Mouse (Mus musculus) myocyte (in vitro differentiated cells): ENCODE results near the gene Clint1. TPM values are rescaled to one million over a fixed set of nuclear protein-coding genes. Genes with fewer than 3 reads are reported as not detected.
A peak's percentile ranks its signal among the peaks of the same experiment; 100 is the strongest.

ENCODE experiments used
- H3K27me3 ChIP-seq: one replicate; pipeline ENCODE4 v1.6.1; 2011; ENCODE audit not compliant: control insufficient read depth, insufficient read depth, insufficient read length
- H3K36me3 ChIP-seq: one replicate; pipeline ENCODE4 v1.6.1; 2011; ENCODE audit not compliant: control insufficient read depth, insufficient read depth
- H3K4me2 ChIP-seq: one replicate; pipeline ENCODE4 v1.6.1; 2011; ENCODE audit warnings: low read depth, control low read depth
- H3K4me3 ChIP-seq: one replicate; pipeline ENCODE4 v1.5.1; 2011; ENCODE audit warnings: mild to moderate bottlenecking, control low read depth, moderate library complexity
- H3K79me2 ChIP-seq: one replicate; pipeline ENCODE4 v1.6.1; 2011; ENCODE audit not compliant: control insufficient read depth, insufficient read depth
- H3ac ChIP-seq: one replicate; pipeline ENCODE4 v1.6.1; 2011; ENCODE audit not compliant: control insufficient read depth, insufficient read length
- CEBPB ChIP-seq: IDR thresholded peaks from 2 replicates; pipeline ENCODE4 v1.6.1; 2011; ENCODE audit warnings: mild to moderate bottlenecking, moderate library complexity; ENCODE audit not compliant: poor library complexity, insufficient read depth, severe bottlenecking
- E2F4 ChIP-seq: IDR thresholded peaks from one replicate; pipeline ENCODE4 v1.6.1; 2011; ENCODE audit warnings: mild to moderate bottlenecking, control low read depth, moderate library complexity; ENCODE audit not compliant: insufficient read depth
- MAX ChIP-seq: IDR thresholded peaks from one replicate; pipeline ENCODE4 v1.6.1; 2011; ENCODE audit warnings: low read depth, mild to moderate bottlenecking, control low read depth
- MYOD1 ChIP-seq, 3 experiments: IDR thresholded peaks; one replicate each; pipeline ENCODE4 v1.6.1; 2011; ENCODE audit warnings: control low read depth in 2 of 3, low read depth in 2 of 3, mild to moderate bottlenecking in 2 of 3, moderate library complexity in 1 of 3; ENCODE audit not compliant: insufficient read length in 2 of 3, control insufficient read depth in 1 of 3
- MYOG ChIP-seq, 3 experiments: IDR thresholded peaks; one replicate each; pipeline ENCODE4 v1.6.1; 2011; ENCODE audit warnings: control low read depth in 2 of 3, low read depth in 2 of 3, mild to moderate bottlenecking in 2 of 3; ENCODE audit not compliant: insufficient read length in 2 of 3, control insufficient read depth in 1 of 3, insufficient read depth in 1 of 3
- POLR2A ChIP-seq: IDR thresholded peaks from one replicate; pipeline ENCODE4 v1.6.1; 2011; ENCODE audit warnings: low read depth, mild to moderate bottlenecking, control low read depth, moderate library complexity; ENCODE audit not compliant: insufficient read length
- POLR2AphosphoS2 ChIP-seq: IDR thresholded peaks from one replicate; pipeline ENCODE4 v1.6.1; 2011; ENCODE audit warnings: low read depth, control low read depth; ENCODE audit not compliant: insufficient read length
- REST ChIP-seq: IDR thresholded peaks from one replicate; pipeline ENCODE4 v1.6.1; 2011; ENCODE audit warnings: mild to moderate bottlenecking, control low read depth, moderate library complexity; ENCODE audit not compliant: insufficient read depth, insufficient read length
- SRF ChIP-seq: IDR thresholded peaks from one replicate; pipeline ENCODE4 v1.6.1; 2011; ENCODE audit warnings: low read depth; ENCODE audit not compliant: control insufficient read depth, insufficient read length
- TCF12 ChIP-seq: IDR thresholded peaks from one replicate; pipeline ENCODE4 v1.6.1; 2011; ENCODE audit warnings: mild to moderate bottlenecking, control low read depth; ENCODE audit not compliant: poor library complexity, insufficient read depth, severe bottlenecking
- TCF3 ChIP-seq: IDR thresholded peaks from one replicate; pipeline ENCODE4 v1.6.1; 2011; ENCODE audit warnings: low read depth, control low read depth; ENCODE audit not compliant: insufficient read length
- USF1 ChIP-seq: IDR thresholded peaks from one replicate; pipeline ENCODE4 v1.6.1; 2011; ENCODE audit warnings: low read depth, mild to moderate bottlenecking, control low read depth, moderate library complexity
- polyA plus RNA-seq: library from polyadenylated mRNA; unstranded; fragments of >200 nt; fragmentation: generic; extraction: Trizol; gene quantifications from one replicate; pipeline ENCODE4 v1.2.1, GENCODE M21; 2012; ENCODE audit warnings: missing spikeins

Clint1 gene
- polyA plus RNA-seq, 1 experiment, result 32.5 TPM

- Histone ChIP-seq H3K27me3 (no peaks in the 10 kb centered on the region), H3K36me3 (no peaks in the 10 kb centered on the region), H3K79me2 (peaks cover 28% of the 10 kb centered on the region), H3K4me2 (no peak overlapping the region), H3ac (no peak overlapping the region), H3K4me3 (no peak overlapping the region)
- no peak for TF ChIP-seq USF1
- no peak for TF ChIP-seq MYOG (IDR thresholded peaks at IDR 0.05; ENCODE audit: control insufficient read depth in 1 of 3, insufficient read depth in 1 of 3, insufficient read length in 2 of 3, low read depth in 2 of 3)
- TF ChIP-seq REST, result no peak
- TF ChIP-seq E2F4, result no peak
- TF ChIP-seq MYOD1 (IDR thresholded peaks at IDR 0.05; ENCODE audit: control insufficient read depth in 1 of 3, insufficient read length in 2 of 3, low read depth in 2 of 3), result peak in 1 of 3 experiments; percentile 7
- TF ChIP-seq POLR2AphosphoS2, result no peak
- TF ChIP-seq POLR2A, result no peak
- TF ChIP-seq TCF3, result no peak
These were observed 2.0 kb upstream of the Clint1 start for GRCm38 (mm10) chr11:45849859-45850258.

DNA sequence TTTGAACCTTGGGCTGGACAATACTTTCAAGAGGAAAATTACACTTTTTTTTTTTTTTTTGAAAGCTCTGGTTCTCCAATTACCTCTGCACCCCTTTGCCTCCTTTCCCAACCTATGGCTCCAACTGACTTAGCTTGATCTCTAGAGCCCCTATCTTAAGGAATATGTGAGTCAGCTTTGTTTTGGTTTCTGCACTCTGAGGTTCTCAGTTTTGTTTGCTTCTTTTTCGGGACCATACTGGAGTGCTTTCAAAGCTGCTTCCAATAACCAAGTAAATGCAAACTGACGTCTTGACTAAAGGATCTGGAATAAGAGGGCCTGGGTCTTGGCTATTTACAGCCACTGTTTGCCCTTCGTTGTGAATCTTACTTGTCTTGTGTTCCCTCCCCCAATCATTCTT, 1.5 kb upstream of the Clint1 start:
- Histone ChIP-seq H3K79me2 (peaks cover 32% of the 10 kb centered on the region), H3K27me3 (no peaks in the 10 kb centered on the region), H3ac (no peak overlapping the region), H3K4me2 (no peak overlapping the region), H3K36me3 (no peaks in the 10 kb centered on the region), H3K4me3 (no peak overlapping the region)
- TF ChIP-seq MAX (no peak), MYOG (IDR thresholded peaks at IDR 0.05; ENCODE audit: control insufficient read depth in 1 of 3, insufficient read depth in 1 of 3, insufficient read length in 2 of 3, low read depth in 2 of 3) (no peak), POLR2AphosphoS2 (no peak), REST (no peak), MYOD1 (IDR thresholded peaks at IDR 0.05; ENCODE audit: control insufficient read depth in 1 of 3, insufficient read length in 2 of 3, low read depth in 2 of 3) (no peak), CEBPB (no peak), E2F4 (no peak), USF1 (no peak), SRF (no peak), POLR2A (no peak), TCF3 (no peak)

DNA sequence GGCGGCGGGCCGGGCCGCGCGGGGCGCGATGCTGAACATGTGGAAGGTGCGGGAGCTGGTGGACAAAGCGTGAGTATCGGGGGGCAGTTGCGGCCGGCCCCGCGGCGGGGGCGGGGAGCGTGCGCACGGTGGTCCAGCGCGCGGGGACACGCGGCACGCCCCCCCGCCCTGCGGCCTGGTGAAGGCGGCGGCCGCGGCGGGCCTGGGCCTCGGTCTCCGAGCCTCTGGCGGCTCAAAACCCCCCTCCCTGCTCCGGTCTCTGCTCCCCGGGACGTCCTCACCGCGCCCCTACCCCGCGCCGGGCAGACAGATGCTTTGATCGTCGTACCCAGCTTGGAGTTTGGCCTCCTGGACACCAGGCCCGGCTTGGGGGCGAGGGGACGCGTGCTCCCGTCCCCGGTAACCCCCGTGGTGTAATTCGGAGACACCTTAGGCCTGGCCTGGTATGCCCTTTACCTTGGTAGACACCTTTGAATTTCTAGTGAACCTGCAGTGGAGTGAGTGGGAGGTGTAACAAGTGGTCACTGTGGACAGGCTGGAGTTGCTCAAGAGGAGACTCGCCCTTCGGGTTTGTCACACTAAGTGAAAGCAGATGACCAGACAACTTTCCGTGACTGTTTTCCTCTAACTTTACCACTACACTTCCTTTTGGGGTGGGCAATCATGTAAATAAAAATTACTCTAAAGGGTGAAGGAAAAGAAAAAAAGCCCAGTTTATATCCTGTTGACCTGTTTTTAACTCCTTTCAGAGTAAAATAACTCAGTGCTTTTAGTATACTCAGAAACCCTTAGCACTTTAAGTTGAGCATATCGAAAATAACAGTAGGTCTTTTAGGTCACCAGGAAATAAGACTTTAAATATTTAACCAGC, 508 bp downstream of the Clint1 start:
- H3K4me2 ChIP-seq, result peak overlapping the region; percentile 66
- no peaks in the 10 kb centered on the region for H3K27me3 ChIP-seq
- peak overlapping the region; percentile 87 for H3ac ChIP-seq
- TF ChIP-seq MYOD1 (IDR thresholded peaks at IDR 0.05; ENCODE audit: control insufficient read depth in 1 of 3, insufficient read length in 2 of 3, low read depth in 2 of 3) (peak in 1 of 3 experiments; percentile 9), USF1 (no peak), POLR2A (no peak), SRF (no peak), MYOG (IDR thresholded peaks at IDR 0.05; ENCODE audit: control insufficient read depth in 1 of 3, insufficient read depth in 1 of 3, insufficient read length in 2 of 3, low read depth in 2 of 3) (no peak), E2F4 (no peak), CEBPB (peak; percentile 56)
- peaks cover 52% of the 10 kb centered on the region for H3K79me2 ChIP-seq
- no peaks in the 10 kb centered on the region for H3K36me3 ChIP-seq
- H3K4me3 ChIP-seq, result peak overlapping the region; percentile 55

GRCm38 (mm10) chr11:45852995-45853317, 1.1 kb downstream of the Clint1 start:
- peaks cover 58% of the 10 kb centered on the region for H3K79me2 ChIP-seq
- no peaks in the 10 kb centered on the region for H3K36me3 ChIP-seq
- peak overlapping the region; percentile 55 for H3K4me3 ChIP-seq
- H3K27me3 ChIP-seq, result no peaks in the 10 kb centered on the region
- TF ChIP-seq TCF3, result no peak
- no peak for TF ChIP-seq SRF
- TF ChIP-seq E2F4, result no peak
- no peak for TF ChIP-seq MYOD1 (IDR thresholded peaks at IDR 0.05; ENCODE audit: control insufficient read depth in 1 of 3, insufficient read length in 2 of 3, low read depth in 2 of 3)
- TF ChIP-seq CEBPB, result no peak
- no peak for TF ChIP-seq TCF12
- no peak for TF ChIP-seq USF1
- no peak for TF ChIP-seq MYOG (IDR thresholded peaks at IDR 0.05; ENCODE audit: control insufficient read depth in 1 of 3, insufficient read depth in 1 of 3, insufficient read length in 2 of 3, low read depth in 2 of 3)
- no peak for TF ChIP-seq POLR2AphosphoS2
- peak overlapping the region; percentile 66 for H3K4me2 ChIP-seq
- H3ac ChIP-seq, result peak overlapping the region; percentile 87

DNA sequence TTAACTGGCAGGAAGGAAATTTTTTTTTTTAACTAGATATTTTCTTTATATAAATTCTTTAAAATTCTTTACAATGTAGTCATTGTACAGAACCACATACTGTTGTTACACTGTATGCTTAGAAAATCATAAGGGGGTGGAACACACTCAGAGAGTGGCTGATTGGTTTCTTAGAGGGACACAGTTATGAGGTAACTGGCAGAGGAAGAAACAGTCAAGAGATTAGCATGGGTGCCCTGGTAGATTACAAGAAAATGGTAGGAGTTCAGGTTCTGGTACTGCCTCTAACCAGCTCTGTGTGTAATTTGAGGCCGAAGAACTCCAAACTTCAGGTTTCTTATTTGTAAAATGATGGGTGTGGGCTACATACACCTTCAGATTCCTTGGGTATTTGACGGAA, 2.1 kb downstream of the Clint1 start:
- Histone ChIP-seq H3K27me3 (no peaks in the 10 kb centered on the region), H3K36me3 (no peaks in the 10 kb centered on the region), H3ac (no peak overlapping the region), H3K79me2 (peaks cover 67% of the 10 kb centered on the region), H3K4me2 (no peak overlapping the region), H3K4me3 (no peak overlapping the region)
- TF ChIP-seq CEBPB (no peak), TCF12 (no peak), MAX (no peak), REST (no peak), USF1 (no peak), POLR2AphosphoS2 (no peak), TCF3 (no peak), MYOG (IDR thresholded peaks at IDR 0.05; ENCODE audit: control insufficient read depth in 1 of 3, insufficient read depth in 1 of 3, insufficient read length in 2 of 3, low read depth in 2 of 3) (no peak), POLR2A (no peak), SRF (no peak), E2F4 (no peak)
